Mouse (Mus musculus) C2C12 (cell line): ENCODE results near the gene Lsm6.

Source experiments
- CTCF ChIP-seq: IDR thresholded peaks from one replicate; pipeline ENCODE4 v1.5.1; 2011; ENCODE audit not compliant: control insufficient read depth, insufficient read depth, insufficient read length
- MYOD1 ChIP-seq: IDR thresholded peaks from one replicate; pipeline ENCODE4 v1.6.1; 2011; ENCODE audit warnings: low read depth; ENCODE audit not compliant: control insufficient read depth, insufficient read length
- USF1 ChIP-seq: IDR thresholded peaks from one replicate; pipeline ENCODE4 v1.6.1; 2011; ENCODE audit warnings: low read depth, mild to moderate bottlenecking, control low read depth, moderate library complexity

- TF ChIP-seq CTCF (no peak), MYOD1 (no peak), USF1 (no peak)
Measured at GRCm38 (mm10) chr8:78828414-78828813, 7.5 kb upstream of the Lsm6 start.
